Mouse (Mus musculus): ENCODE measurements around the gene Robo3. TPM values are rescaled to one million over a fixed set of nuclear protein-coding genes. Genes with fewer than 3 reads are reported as not detected.

Gene Robo3
- polyA plus RNA-seq, 1 experiment: 1.5 TPM

- Histone ChIP-seq H3K9ac (ENCODE audit: low read depth, poor library complexity, severe bottlenecking) (no peak overlapping the region), H3K27me3 (ENCODE audit: control insufficient read depth, insufficient read depth, low read length, poor library complexity, severe bottlenecking) (no peaks in the 10 kb centered on the region), H3K36me3 (ENCODE audit: control insufficient read depth, insufficient read depth, low read length, poor library complexity, severe bottlenecking) (no peaks in the 10 kb centered on the region), H3K9me3 (replicated peaks; ENCODE audit: control insufficient read depth, insufficient read depth, low read length, poor library complexity, severe bottlenecking) (no peaks in the 10 kb centered on the region), H3K4me3 (ENCODE audit: low read depth, low read length) (no peak overlapping the region), H3K27ac (ENCODE audit: insufficient read depth, low read length) (no peak overlapping the region), H3K4me1 (ENCODE audit: control insufficient read depth, insufficient read depth, low read length) (no peaks in the 10 kb centered on the region)
- TF ChIP-seq POLR2A (IDR thresholded peaks at IDR 0.05; ENCODE audit: insufficient read depth, low read length) (no peak), CTCF (IDR thresholded peaks at IDR 0.05; ENCODE audit: low read depth, low read length) (no peak), EP300 (IDR thresholded peaks at IDR 0.05; ENCODE audit: insufficient read depth, low read depth, low read length) (no peak)
Measured at GRCm38 (mm10) chr9:37403011-37403410, 30.0 kb downstream of the Robo3 start.

DNA sequence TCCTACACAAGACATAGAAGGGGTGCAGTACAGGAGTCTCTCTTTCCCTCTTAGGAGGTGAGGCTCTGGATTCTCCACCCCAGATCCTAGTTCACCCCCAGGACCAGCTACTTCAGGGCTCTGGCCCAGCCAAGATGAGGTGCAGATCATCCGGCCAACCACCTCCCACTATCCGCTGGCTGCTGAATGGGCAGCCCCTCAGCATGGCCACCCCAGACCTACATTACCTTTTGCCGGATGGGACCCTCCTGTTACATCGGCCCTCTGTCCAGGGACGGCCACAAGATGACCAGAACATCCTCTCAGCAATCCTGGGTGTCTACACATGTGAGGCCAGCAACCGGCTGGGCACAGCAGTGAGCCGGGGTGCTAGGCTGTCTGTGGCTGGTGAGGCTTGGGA is 30.5 kb downstream of the Robo3 start:
- no peaks in the 10 kb centered on the region for H3K36me3 ChIP-seq (ENCODE audit: control insufficient read depth, insufficient read depth, low read length, poor library complexity, severe bottlenecking)
- no peaks in the 10 kb centered on the region for H3K27me3 ChIP-seq (ENCODE audit: control insufficient read depth, insufficient read depth, low read length, poor library complexity, severe bottlenecking)
- no peak overlapping the region for H3K9ac ChIP-seq (ENCODE audit: low read depth, poor library complexity, severe bottlenecking)
- no peaks in the 10 kb centered on the region for H3K9me3 ChIP-seq (replicated peaks; ENCODE audit: control insufficient read depth, insufficient read depth, low read length, poor library complexity, severe bottlenecking)
- no peak for TF ChIP-seq EP300 (IDR thresholded peaks at IDR 0.05; ENCODE audit: insufficient read depth, low read depth, low read length)
- no peak for TF ChIP-seq CTCF (IDR thresholded peaks at IDR 0.05; ENCODE audit: low read depth, low read length)
- no peak for TF ChIP-seq POLR2A (IDR thresholded peaks at IDR 0.05; ENCODE audit: insufficient read depth, low read length)
- no peaks in the 10 kb centered on the region for H3K4me1 ChIP-seq (ENCODE audit: control insufficient read depth, insufficient read depth, low read length)
- no peak overlapping the region for H3K4me3 ChIP-seq (ENCODE audit: low read depth, low read length)
- no peak overlapping the region for H3K27ac ChIP-seq (ENCODE audit: insufficient read depth, low read length)

GRCm38 (mm10) chr9:37401802-37402201 is 31.2 kb downstream of the Robo3 start, which contains the start of gene Robo4:
Gene Robo4 (plus strand): TSS chr9:37401897.
- Histone ChIP-seq H3K4me1 (ENCODE audit: control insufficient read depth, insufficient read depth, low read length) (no peaks in the 10 kb centered on the region), H3K36me3 (ENCODE audit: control insufficient read depth, insufficient read depth, low read length, poor library complexity, severe bottlenecking) (no peaks in the 10 kb centered on the region), H3K27ac (ENCODE audit: insufficient read depth, low read length) (0 out of 2 replicates have a peak within 1 kb of the TSS, but pooled peaks have one; percentile 13), H3K9me3 (replicated peaks; ENCODE audit: control insufficient read depth, insufficient read depth, low read length, poor library complexity, severe bottlenecking) (no peaks in the 10 kb centered on the region), H3K27me3 (ENCODE audit: control insufficient read depth, insufficient read depth, low read length, poor library complexity, severe bottlenecking) (no peaks in the 10 kb centered on the region), H3K4me3 (ENCODE audit: low read depth, low read length) (no peak within 1 kb of the TSS; the same call in 1 of the 2 replicates), H3K9ac (ENCODE audit: low read depth, poor library complexity, severe bottlenecking) (no peak within 1 kb of the TSS)
- peak; percentile 61; the same call in 1 of the 2 replicates for TF ChIP-seq EP300 (IDR thresholded peaks at IDR 0.05; ENCODE audit: insufficient read depth, low read depth, low read length)
- TF ChIP-seq CTCF (IDR thresholded peaks at IDR 0.05; ENCODE audit: low read depth, low read length): no peak

DNA sequence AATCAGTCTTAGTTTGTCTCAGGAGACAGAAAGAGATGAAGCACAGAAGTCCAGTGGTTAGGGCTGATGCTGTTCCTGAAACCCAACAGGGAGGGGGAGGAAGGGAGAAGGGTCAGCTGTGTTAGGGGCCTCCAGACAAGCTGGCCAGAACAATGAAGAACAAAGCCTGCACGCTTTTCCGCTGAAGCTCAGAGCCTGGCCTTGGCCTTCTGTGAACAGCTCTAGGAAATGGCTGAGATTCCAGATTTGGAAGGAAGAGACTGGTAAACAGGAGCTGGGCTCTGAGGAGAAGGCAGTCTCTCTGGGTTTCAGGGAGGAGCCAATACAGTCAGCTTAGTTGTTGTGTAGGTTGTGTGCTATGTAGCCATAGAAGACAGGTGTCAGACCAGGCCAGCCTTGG is 32.5 kb downstream of the Robo3 start:
- no peak for TF ChIP-seq EP300 (IDR thresholded peaks at IDR 0.05; ENCODE audit: insufficient read depth, low read depth, low read length)
- no peak for TF ChIP-seq CTCF (IDR thresholded peaks at IDR 0.05; ENCODE audit: low read depth, low read length)
- no peak for TF ChIP-seq POLR2A (IDR thresholded peaks at IDR 0.05; ENCODE audit: insufficient read depth, low read length)
- Histone ChIP-seq H3K9me3 (replicated peaks; ENCODE audit: control insufficient read depth, insufficient read depth, low read length, poor library complexity, severe bottlenecking) (no peaks in the 10 kb centered on the region), H3K9ac (ENCODE audit: low read depth, poor library complexity, severe bottlenecking) (no peak overlapping the region), H3K27me3 (ENCODE audit: control insufficient read depth, insufficient read depth, low read length, poor library complexity, severe bottlenecking) (no peaks in the 10 kb centered on the region), H3K36me3 (ENCODE audit: control insufficient read depth, insufficient read depth, low read length, poor library complexity, severe bottlenecking) (no peaks in the 10 kb centered on the region), H3K4me3 (ENCODE audit: low read depth, low read length) (no peak overlapping the region), H3K27ac (ENCODE audit: insufficient read depth, low read length) (no peak overlapping the region), H3K4me1 (ENCODE audit: control insufficient read depth, insufficient read depth, low read length) (no peaks in the 10 kb centered on the region)

DNA sequence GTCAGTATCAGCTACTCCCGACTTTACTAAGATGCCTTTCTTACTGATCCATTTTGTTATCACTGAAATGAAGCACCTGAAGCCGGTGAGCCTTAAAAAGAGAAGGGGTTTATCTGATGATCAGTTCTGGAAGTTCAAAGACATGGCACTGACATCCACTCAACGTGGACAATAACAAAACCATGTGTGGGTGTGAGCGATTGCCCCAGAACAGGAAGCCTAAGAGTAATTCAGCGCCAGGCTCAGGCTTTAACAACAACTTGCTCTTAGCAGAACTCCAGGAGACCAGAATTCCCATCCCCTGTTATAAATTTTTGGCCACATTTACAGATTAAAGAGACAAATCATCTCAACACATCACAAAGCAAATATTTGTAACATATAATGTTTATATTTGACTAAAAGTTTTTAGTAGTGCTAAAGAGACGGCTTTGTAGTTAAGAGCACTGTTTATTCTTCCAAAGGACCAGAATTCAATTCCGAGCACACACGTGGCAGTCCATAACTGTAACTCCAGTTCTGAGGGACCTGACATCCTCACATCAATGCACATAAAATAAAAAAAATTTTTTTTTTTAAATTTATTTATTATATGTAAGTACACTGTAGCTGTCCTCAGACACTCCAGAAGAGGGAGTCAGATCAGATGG is 39.4 kb downstream of the Robo3 start:
- no peak overlapping the region for H3K9ac ChIP-seq (ENCODE audit: low read depth, poor library complexity, severe bottlenecking)
- no peak overlapping the region for H3K27ac ChIP-seq (ENCODE audit: insufficient read depth, low read length)
- TF ChIP-seq CTCF (IDR thresholded peaks at IDR 0.05; ENCODE audit: low read depth, low read length): no peak
- H3K36me3 ChIP-seq (ENCODE audit: control insufficient read depth, insufficient read depth, low read length, poor library complexity, severe bottlenecking): no peaks in the 10 kb centered on the region
- no peaks in the 10 kb centered on the region for H3K4me1 ChIP-seq (ENCODE audit: control insufficient read depth, insufficient read depth, low read length)
- peaks cover 5% of the 10 kb centered on the region; the same call in 1 of the 2 replicates for H3K9me3 ChIP-seq (replicated peaks; ENCODE audit: control insufficient read depth, insufficient read depth, low read length, poor library complexity, severe bottlenecking)
- H3K27me3 ChIP-seq (ENCODE audit: control insufficient read depth, insufficient read depth, low read length, poor library complexity, severe bottlenecking): no peaks in the 10 kb centered on the region
- no peak overlapping the region for H3K4me3 ChIP-seq (ENCODE audit: low read depth, low read length)

DNA sequence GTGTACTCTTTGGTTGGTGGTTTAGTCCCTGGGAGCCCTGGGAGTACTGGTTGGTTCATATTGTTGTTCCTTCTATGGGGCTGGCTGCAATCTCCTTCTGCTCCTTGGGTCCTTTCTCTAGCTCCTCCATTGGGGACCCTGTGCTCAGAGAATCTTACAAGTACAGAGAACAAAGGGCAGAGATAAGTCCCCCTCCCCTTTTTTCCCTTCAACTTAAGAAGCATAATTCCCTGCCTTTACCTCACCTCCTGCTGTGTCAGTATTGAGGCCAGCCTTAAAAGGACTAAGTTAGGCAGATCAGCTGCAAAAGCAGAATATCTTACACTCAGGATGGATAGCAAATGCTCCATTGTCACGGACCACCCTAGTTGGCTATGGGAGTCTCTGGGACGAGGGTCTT is 41.0 kb downstream of the Robo3 start:
- no peak overlapping the region for H3K4me3 ChIP-seq (ENCODE audit: low read depth, low read length)
- no peak for TF ChIP-seq POLR2A (IDR thresholded peaks at IDR 0.05; ENCODE audit: insufficient read depth, low read length)
- TF ChIP-seq EP300 (IDR thresholded peaks at IDR 0.05; ENCODE audit: insufficient read depth, low read depth, low read length): no peak
- TF ChIP-seq CTCF (IDR thresholded peaks at IDR 0.05; ENCODE audit: low read depth, low read length): no peak
- H3K9ac ChIP-seq (ENCODE audit: low read depth, poor library complexity, severe bottlenecking): no peak overlapping the region
- H3K4me1 ChIP-seq (ENCODE audit: control insufficient read depth, insufficient read depth, low read length): no peaks in the 10 kb centered on the region
- no peaks in the 10 kb centered on the region for H3K36me3 ChIP-seq (ENCODE audit: control insufficient read depth, insufficient read depth, low read length, poor library complexity, severe bottlenecking)
- no peaks in the 10 kb centered on the region for H3K27me3 ChIP-seq (ENCODE audit: control insufficient read depth, insufficient read depth, low read length, poor library complexity, severe bottlenecking)
- no peak overlapping the region for H3K27ac ChIP-seq (ENCODE audit: insufficient read depth, low read length)
- H3K9me3 ChIP-seq (replicated peaks; ENCODE audit: control insufficient read depth, insufficient read depth, low read length, poor library complexity, severe bottlenecking): peaks cover 5% of the 10 kb centered on the region; the same call in 1 of the 2 replicates
